Mouse (Mus musculus): Measurements from ENCODE around the gene Foxm1. TPM values are rescaled to one million over a fixed set of nuclear protein-coding genes. Genes with fewer than 3 reads are reported as not detected.

Foxm1 gene
- 10 to 100 TPM; 42.0 to 48.9 TPM for total RNA-seq (2021)

DNA sequence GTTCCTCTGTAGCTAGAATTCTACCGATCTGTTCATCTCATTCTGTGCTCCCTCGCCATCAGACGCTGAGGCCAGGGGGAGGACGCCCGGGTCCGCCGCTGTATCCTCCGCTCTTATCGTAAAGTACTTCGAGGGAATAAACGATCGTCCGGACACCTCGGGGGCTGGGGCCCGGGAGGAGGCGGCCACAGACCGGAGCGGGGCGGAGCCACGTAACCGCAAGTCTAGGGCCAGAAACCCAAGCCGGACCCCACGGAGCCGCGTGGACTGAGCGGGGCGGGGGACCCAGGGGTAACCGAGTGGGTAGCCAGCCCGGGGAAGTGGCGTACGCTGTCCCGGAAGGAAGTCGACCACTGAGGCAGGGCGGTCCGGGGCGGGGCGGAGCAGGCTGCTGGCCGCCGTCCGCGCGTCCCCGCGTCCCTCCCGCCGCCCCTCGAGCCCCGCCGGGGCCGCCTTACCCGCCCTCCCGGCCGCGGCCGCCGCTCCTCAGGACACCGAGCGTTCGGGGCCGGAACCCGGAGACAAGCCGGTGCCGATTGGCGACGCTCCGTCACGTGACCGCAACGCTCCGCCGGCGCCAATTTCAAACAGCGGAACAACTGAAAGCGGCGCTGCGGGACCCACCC lies at the start of gene Foxm1, which contains the start of gene Rhno1:
Gene Foxm1, plus strand, starts transcription at position 587 of the 626 bp plus-strand sequence.
Gene Rhno1, minus strand, starts transcription at position 531 of the 626 bp plus-strand sequence.
- DNase-seq: peak; percentile 90

GRCm38 (mm10) chr6:128314796-128315195 lies 48.0 kb upstream of the Foxm1 start:
- no peak for DNase-seq

- DNase-seq: no peak
Observed at GRCm38 (mm10) chr6:128315597-128315996, 47.2 kb upstream of the Foxm1 start.

GRCm38 (mm10) chr6:128318317-128318716 lies 44.5 kb upstream of the Foxm1 start:
- DNase-seq: peak; percentile 62

- DNase-seq: peak; percentile 88
Observed at GRCm38 (mm10) chr6:128334397-128335124, 28.2 kb upstream of the Foxm1 start.

DNA sequence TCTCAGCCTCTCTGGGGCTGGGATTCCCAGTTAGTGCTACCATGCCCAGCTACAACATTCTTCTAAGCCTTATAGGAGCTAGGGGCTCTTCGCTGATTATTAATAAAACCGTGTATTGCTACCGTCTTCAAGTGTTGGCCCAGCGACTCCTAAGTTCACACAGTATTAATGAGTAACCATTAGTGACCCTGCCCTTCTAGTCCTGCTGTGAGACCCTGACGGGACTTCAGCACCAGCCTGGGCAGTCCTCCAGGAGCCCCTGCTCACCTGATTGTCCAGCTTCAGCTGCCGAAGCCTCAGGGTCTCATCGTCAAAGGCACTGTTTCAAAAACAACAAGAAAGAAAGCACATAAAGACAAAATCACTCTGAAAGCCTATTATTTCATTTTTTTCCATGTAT lies 25.3 kb upstream of the Foxm1 start:
- no peak for DNase-seq

DNA sequence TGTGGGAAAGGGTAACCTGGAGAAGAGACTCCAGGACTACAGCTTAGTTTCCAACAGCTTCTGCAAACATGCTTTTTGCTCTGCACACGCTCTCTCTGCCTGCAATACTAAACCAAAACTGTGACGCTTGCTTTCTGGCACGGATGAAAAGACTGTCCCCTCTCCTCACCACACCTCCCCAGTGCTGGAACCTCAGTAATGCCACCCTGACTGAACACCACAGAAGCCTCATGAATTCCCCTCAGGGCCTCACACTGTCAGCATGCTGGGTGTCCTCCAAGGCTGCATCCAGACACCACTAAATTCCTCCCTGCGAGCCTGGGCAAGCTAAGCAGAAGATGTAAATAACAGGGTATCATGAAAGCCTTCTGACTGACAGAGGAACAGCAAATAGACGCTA lies 23.9 kb upstream of the Foxm1 start:
- DNase-seq: no peak

DNA sequence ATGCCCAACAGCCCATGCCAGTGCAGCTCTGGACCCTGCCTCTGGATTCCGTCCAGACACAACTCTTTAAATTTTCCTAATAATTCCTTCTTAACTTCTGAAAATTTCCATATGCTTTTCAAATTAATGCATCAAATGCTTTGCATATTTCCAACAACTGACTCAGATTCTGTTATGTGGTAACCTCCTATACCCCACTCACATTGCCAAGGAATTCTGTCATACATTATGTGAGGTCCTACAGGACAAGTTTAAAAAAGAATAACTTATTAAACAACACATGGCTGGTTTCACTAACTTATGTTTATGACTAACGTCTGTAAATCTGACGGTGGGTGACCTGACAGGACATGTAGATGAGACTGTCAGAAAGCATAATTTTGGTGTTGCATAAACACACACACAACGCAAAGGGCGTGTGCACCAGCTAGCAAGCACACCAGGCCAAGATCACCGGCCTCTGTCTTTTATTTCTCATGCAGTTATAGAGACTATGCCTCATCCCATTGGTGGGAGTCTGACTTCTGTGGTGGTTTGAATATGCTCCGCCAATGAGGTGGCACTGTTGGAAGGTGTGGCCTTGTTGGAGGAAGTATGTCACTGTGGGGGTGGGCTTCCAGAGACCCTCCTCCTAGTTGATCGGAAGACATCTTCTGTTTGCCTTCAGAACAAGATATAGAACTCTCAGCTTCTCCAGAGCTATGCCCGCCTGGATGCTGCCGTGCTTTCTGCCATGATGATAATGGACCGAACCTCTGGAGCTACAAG lies 20.6 kb upstream of the Foxm1 start:
- no peak for DNase-seq

DNA sequence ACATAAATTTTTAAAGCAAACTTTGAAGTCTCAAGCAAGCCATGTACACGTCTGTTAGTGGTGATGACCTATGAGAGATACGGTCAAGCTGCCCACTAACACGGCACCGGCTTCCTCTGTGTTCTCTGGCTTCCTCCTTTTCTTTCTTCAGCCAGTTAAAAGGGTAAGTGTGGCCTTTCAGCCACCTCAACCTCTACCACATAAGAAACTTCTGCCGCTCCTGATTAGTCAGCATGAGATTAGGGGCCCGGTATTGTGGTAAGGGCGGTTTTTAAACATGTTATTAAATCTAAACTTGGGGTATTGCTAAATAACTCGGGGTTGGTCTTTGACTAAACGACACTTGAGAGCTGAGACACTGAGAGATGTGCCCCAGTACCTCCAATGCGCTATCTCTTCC lies 17.1 kb upstream of the Foxm1 start:
- DNase-seq: no peak

- no peak for DNase-seq
Observed at GRCm38 (mm10) chr6:128346782-128347181, 16.0 kb upstream of the Foxm1 start.

- DNase-seq: no peak
Observed at GRCm38 (mm10) chr6:128349711-128350110, 13.1 kb upstream of the Foxm1 start.

DNA sequence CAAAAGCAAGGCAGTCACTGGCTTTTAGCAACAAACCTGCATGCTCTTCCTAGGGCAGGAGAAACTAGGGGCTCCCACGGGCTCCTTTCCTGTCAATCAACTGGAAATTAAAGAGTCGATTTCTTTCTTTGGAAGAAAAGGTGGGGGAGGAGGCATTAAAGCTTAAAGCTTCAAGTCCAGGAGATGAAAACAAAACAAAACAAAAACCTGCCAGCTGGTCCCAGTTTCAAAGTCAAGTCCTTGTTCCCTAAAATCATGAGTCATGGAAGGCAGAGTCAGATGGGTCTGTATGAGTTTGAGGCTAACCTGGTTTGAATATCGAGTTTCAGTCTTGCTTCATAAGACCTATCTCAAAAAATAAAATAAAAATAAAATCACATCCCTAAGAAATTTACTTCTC lies 8.6 kb upstream of the Foxm1 start:
- DNase-seq: no peak

DNA sequence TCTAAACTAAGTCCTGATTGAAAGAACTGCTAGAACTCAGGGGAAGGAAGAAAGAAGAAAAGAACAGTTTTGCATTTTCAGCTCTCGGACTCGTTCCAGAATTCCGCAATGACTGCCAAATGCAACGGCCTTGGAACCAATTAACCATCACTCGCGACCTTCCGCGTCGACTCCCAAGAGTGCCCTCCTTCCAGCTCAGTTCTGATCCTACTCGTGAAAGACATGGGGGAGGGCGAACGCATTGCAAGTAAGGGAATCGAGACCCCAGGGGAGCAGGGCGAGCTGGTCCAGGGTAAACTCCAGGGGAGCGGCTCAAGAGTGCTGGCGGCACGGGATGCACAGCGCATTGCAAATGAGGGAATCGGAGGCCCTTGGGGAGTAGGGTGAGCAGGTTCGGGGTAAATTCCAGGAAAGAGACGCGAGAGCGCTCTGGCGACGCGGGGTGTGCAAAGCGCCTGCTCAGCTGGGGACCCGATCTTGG lies 7.5 kb upstream of the Foxm1 start:
- DNase-seq: peak; percentile 55

DNA sequence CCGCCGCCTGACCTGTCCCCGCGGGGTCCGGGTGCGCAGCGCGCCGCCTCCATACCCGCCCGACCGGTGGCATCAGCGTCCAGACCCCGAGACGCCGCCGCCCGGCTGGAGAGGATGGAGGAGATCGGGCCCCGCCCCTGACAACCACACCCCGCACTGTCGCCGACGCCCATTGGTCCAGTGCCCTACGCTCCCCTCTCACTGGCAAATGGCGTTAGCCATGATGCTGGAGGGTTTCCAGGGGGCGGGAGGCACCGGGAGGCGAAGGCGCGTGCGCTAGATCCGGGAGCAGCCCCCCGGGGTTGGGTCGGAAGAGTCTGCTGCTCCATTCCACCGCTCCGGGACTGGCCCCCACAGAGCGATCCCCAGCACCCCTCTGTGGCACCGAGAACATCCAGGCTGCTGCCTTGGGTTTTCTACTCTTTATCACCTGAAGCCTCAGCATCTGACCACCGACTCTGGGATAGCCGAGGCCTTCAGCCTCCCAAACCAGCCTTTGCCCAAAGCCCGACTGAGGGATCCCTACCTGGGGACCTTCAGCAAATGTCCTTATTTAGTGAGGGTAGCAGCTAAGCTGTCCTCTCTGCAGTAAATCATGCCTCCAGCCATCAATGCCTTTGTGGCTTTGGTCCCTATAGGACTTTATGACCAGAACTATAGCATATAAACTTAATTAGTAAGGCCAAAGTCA lies 6.9 kb upstream of the Foxm1 start, which contains the start of gene Tulp3:
Gene Tulp3, minus strand, starts transcription at position 126 of the 691 bp plus-strand sequence.
- peak; percentile 98 for DNase-seq

- DNase-seq: peak; percentile 76
Observed at GRCm38 (mm10) chr6:128358999-128359398, 3.8 kb upstream of the Foxm1 start.

DNA sequence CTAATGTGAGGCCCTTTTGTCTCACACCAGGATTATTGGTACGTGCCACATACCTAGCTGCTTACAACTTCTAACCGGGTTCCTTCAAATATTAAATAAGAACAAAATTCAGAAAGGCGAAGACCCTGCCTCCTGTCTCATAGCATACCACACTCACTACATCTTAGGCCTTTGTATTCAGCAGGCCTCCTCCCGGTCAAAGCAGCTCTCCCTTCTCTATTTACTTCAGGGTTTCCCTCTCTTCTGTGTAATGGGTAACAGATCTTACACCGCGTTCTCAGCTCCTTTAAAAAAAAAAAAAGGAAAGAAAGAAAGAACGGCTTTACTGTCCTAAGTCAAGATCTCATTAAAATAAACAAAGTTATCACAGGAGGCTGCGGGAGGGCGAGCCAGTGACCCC lies 866 bp upstream of the Foxm1 start:
- DNase-seq: no peak

GRCm38 (mm10) chr6:128363007-128363825 lies 449 bp downstream of the Foxm1 start:
- no peak for DNase-seq

GRCm38 (mm10) chr6:128364721-128365120 lies 2.0 kb downstream of the Foxm1 start:
- DNase-seq: no peak

DNA sequence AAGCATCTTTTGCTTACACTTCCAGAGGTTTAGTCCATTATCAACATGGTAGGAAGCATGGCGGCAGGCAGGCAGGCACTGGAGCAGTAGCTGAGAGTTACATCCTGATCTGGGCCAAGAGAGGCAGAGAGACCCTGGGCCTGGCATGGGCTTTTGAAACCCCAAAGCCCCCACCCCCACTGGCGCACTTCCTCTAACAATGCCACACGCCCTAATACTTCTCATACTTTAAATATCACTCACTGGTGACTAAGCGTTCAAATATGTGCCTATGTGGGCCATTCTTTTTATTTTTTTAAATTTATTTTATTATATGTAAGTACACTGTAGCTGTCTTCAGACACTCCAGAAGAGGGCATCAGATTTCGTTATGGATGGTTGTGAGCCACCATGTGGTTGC lies 3.7 kb downstream of the Foxm1 start:
- DNase-seq: no peak

- DNase-seq: no peak
Observed at GRCm38 (mm10) chr6:128370040-128370439, 7.3 kb downstream of the Foxm1 start.

- peak; percentile 33 for DNase-seq
Observed at GRCm38 (mm10) chr6:128375192-128375591, 12.4 kb downstream of the Foxm1 start, which contains the start of the genes Tex52 and Gm44596. TSS of gene Tex52 (plus strand) at chr6:128375456. TSS of gene Gm44596 (plus strand) at chr6:128375503.
